Mouse (Mus musculus): Measurements from ENCODE around the gene Zfp385b.

The Zfp385b gene

DNA sequence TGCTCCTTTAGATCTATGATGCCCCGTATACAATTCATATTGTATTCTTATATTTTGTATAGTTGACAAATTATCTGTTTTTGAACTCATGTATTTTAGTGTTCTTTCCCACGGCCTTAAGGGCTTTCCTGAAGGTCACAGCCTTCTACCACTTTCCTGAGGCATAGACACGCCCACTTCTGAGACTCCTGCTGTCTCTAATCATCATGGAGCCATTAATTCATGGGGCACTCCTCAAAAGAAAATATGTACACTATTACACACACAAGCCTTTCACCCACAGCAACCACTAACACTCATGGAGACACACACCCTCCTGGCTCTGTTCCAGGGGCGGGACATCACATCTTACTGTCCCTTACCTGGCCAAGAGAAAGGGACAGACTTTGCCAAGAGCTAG lies 232.1 kb downstream of the Zfp385b start:
- DNase-seq (ENCODE audit: low spot score), result no peak

DNA sequence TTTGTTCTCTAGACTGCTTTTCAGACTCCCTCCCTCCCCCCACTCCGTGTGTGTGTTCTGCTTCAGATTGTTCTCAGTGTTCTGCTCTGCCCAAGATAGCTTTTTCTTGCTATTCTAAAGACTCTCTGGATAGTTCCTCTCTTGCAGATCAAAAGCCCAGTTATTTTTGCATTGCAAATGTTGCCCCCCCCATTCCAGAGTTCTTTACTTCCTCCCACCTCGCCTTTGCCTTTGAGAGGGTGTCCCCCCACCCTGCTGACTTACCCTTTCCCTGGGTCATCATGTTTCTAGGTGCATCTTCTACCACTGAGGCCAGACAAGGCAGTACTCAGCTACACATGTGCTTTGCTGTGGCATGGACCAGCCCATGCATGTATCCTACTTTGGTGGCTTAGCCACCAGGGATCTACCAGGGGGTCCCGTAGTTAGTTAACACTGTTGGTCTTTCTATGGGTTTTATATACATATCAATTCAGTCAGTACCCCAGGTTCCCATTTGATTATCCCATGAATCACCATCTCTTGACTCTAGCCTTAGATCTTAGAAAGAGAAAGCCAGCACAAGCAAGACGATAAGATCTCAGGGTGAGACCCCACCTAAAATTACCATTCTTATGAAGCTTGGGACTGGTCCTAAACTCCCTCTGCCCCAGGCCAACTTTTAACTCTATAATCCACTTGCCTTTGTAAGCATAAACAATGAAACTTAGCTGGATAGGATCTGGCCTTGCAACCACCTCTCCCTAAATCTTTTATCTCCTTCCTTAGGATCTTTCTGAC lies 232.7 kb downstream of the Zfp385b start:
- no peak for DNase-seq (ENCODE audit: low spot score)

DNA sequence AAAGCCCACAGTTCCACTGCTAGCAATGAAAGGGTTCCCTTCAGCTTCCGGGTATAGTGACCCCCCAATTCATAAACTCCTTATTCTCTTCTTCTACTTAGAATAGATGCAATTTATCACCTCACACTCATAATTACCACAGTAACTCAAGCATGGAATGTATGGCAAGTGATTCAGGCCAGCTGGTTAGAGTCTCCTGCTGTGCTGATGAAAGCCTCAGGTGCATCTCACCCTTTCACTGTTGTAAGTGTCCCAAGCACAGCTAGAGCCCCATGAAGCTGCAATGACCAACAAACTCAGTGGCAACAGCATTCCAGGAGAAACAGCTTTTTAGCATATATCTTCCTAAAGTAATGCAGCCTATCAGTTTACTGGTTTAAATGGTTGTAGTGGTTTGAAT lies 235.9 kb downstream of the Zfp385b start:
- DNase-seq (ENCODE audit: low spot score), result no peak

DNA sequence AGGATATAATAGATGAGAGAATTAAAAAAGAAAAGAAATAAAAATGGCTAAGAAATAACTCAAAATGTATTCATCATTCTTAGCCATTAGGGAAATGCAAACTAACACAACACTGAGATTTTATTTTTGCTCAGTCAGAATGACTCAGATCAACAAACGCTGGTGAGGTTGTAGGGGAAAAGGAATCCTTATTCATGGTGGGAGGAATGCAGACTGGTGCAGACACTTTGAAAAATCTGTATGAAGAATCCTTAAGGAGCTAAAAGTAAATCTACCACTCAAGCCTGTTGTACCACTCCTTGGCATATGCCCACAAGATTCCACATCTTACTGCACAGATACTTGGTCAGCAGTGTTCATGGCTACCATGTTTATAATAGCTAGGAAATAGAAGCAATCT lies 242.9 kb downstream of the Zfp385b start:
- DNase-seq (ENCODE audit: low spot score), result no peak

DNA sequence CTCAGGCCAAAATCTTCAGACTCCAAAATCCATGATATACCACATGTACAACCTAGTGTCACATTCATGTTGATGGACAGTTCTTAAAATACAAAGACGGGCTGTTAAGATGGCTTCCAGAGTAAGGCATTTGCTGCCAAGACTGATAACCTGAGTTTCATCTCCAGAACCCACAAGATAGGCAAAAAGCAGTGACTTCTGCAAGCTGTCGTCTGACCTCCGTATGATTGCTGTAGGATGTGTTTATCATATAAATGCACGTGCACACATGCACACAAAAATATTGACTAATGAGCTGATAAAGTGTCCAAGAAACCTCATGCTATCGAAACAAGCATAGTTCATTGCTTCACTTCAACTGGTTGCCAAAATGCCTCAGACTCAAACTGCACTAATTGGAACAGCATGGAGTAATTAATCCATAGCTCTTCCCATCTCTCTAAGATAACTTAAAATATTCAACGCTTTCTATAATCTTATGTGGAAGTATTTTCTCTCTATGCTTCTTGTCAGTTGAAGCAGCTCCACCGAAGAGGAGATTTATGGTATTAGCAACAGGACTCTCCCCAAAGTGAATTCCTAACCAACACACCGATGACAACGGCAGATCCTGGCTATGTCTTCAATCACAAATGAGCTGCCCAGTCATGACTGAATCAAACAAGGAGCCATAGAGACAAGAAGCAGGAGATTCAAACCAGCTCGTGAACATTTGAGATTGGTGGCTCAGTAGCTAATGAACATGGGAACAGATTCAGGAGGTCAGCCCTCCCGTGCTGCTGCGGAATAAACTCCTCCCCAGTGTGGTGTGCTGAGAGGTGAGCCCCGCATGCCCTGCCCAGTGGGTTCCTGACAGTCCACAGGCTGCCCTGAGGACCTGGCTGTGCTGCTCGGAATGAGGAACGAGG lies 251.7 kb downstream of the Zfp385b start:
- no peak for DNase-seq (ENCODE audit: low spot score)

DNA sequence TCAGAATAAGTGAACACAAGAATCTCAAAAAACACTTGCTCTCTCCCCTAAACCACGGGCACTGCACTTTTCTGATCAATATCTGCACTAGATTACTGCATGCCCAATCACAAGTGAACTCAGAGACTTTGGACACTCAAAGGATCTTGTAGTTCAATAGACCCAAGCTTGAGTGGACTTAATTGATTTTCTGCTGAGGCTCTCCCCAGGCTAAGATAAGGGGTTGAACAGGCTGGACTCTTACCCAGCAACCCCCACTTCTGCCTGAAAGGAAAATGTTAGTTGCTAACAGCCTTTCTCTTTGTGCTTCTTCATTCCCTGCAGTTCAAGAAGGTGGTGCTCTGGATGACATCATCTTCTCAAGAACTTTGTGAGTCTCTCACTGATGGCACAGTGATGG lies 255.7 kb downstream of the Zfp385b start:
- DNase-seq (ENCODE audit: low spot score), result no peak

DNA sequence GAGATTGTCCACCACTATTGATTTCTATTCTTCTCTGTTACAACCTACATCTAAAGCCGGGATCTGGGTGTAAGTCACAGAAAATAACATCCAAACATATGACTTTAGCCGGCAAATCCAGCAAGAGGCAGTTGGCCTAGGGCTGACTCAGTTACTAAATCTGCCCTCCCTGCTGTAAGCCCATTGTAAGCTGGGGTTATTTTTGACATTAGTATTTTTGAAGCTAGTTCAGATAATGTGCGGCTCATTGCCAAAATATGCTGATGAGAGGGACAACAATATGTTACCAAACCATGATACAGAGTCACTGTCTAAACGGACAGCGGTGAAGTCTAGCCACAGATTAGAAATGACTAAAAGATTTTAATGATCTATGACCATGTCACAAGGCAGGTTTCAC lies 257.5 kb downstream of the Zfp385b start:
- DNase-seq (ENCODE audit: low spot score), result no peak

DNA sequence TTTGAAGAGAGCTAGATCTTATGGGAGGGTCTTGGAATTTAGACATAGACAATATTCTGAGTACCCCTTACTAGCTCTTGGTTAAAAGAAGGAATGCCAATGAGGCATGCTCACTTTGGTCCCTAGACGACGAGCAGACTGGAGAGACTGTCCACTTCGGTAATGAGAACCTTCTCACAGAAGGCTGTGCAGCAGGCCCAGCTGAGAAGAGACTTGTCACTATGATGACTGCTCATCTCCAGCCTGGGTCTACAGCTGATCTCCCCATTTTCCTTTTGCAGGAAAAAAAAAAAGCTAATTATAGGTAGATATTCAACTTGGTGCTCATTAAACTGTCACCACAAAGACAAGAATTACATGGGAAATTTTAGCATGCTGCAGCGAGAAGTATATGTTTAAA lies 262.5 kb downstream of the Zfp385b start:
- DNase-seq (ENCODE audit: low spot score), result no peak

DNA sequence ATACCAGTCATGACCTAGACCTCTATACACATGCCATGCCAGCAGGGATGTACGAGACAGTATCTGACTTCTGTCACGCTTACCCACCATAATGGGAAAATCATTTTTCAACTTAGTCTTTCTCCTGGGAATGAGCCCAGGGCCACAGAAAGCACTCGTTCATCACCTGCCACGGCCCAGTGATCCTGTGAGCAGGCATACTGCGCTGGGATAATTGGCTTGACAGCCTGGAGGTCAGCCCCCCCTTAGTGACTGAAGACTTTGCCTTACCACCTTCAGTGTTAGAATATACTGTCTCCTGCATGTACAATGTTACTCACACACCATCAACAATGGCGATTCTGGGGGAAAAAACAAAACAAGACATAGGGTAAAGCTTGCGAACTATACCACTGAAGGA lies 263.5 kb downstream of the Zfp385b start:
- DNase-seq (ENCODE audit: low spot score), result no peak

DNA sequence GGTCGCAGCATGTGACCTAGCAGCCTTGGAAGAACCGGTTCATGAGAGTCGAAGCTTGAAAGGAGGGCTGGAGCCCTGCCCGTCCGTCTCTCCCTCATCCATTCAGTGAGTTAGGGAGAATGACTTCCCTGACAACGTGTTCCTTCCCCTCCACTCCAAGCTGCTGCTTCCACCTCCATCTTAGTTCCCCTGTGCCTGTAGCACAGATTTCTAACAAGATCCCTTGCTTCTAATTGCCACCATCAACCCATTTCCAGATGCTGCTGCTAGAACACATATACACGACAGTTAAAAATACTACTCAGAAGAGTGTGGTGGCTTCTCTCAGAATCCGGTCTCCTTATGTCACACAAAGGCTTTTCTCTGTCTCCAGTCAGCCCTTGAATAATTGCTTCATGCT lies 266.8 kb downstream of the Zfp385b start:
- DNase-seq (ENCODE audit: low spot score), result no peak

DNA sequence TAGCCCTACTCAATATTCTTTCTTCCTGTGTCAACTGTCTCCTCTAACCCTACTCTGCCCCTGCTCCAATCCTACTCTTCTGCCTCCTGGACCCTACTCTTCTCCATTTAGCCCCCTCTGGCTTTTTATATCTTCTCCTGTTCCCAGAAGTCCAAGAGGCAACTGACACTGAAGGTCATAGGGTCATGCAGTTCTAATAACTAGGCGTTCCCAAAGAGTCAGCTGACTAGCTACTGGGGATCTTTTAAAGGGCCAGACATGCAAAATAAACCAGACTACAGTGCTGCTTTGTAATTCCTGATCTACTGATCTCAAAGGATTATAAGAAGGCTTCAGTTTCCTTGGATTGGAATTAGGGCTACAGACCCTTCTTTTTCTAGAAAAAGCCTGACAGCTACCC lies 276.1 kb downstream of the Zfp385b start:
- no peak for DNase-seq (ENCODE audit: low spot score)

DNA sequence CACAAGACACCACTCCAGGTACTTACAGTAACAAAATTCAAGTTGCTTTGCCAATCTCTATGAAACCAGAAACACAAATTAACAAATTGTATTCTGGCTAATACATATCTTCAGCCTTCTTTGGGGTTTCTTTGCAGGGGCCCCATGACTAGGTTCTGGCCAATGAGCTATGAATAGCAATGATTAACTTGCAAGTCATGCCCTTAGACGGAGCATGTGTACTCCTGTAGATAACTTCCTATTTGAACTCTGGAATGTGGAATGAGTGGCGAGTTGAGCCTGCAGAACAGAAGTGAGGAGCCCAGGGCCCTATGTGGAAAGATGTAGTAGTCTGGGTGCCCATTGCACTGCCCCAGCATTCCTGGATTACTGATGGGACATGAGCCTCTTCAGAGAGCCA lies 276.8 kb downstream of the Zfp385b start:
- DNase-seq (ENCODE audit: low spot score), result no peak

DNA sequence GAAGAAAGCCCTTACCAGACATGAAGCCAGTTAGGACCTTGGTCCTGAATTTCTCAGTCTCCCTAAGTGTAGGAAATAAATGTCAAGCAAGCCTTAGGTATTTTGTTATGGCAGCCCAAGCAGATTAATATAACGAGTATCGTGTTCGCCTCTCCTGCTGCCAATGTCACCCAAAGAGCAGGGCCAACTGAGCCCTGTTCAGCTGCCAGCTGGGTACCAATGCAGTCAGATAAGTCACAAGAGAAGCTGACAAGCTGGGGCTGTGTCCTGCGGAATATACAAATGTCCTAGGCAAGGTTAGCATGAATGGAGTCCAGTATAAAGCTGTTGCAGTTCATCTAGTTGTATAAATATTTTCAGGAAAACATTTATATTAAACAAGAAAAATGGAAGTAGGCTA lies 277.8 kb downstream of the Zfp385b start:
- no peak for DNase-seq (ENCODE audit: low spot score)

DNA sequence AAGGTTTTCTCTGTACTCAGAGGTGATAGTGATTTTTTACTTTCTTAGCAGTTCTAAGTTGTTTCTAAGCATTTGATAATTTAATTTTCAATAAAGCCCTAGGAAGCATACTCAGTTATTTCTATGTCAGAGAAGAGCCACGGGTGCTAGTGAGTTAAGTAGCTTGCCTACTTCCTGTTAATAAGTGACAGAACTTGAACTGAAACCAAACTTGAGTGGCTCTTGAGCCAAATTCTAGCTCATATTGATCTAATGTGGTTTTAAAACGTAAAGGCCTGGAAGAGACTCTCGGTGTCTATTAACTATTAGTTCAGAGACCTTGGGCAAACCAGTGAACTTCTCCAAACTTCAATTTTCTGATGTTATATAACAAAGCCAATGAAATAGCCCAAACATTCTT lies 278.6 kb downstream of the Zfp385b start:
- DNase-seq (ENCODE audit: low spot score), result no peak

DNA sequence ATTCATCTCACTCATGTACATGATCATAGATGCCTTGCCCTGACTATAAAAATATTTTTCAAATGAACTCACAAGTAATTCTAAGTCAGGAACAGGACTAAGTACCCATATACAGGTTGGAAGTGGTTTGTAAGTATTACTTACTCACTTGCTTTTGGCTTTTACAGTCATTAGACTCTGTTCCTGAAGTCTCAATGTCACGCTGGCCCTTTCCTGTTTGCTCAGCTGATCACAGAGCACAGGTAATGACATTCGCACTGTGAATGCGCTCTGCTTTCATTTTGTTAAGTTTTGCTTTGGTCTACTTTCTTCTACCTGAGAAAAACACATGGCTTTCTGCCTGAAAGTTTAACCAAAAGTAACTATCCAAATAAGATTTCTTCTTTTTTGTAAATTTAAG lies 282.9 kb downstream of the Zfp385b start:
- no peak for DNase-seq (ENCODE audit: low spot score)

DNA sequence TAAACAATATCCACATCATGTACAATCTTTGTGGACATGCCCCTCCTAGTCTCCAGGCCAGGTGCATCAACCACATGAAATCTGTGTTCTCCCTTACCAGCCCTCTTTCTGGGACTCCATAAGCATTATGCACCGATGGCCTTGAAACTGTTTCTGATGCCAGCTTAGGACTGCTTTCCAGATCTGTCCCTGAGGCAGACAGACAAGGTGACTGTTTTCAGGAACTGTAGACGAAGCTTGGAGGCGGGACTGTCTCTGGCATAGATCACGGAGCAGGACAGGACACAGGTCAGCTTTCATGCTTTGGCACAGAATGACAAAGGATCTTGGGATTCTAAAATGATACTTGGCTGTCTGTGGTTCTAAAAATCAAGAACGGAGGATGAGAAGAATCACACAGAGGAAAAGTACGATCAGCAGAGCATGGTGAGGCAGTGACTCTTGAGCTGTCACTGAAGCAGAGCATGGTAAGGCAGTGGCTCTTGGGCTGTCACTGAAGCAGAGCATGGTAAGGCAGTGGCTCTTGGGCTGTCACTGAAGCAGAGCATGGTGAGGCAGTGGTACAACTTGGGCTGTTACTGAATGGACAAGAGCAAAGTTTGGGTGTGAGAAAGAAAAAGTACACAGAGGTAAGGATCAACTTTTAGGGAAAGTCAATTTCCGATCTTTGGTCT lies 291.2 kb downstream of the Zfp385b start:
- DNase-seq (ENCODE audit: low spot score), result no peak

DNA sequence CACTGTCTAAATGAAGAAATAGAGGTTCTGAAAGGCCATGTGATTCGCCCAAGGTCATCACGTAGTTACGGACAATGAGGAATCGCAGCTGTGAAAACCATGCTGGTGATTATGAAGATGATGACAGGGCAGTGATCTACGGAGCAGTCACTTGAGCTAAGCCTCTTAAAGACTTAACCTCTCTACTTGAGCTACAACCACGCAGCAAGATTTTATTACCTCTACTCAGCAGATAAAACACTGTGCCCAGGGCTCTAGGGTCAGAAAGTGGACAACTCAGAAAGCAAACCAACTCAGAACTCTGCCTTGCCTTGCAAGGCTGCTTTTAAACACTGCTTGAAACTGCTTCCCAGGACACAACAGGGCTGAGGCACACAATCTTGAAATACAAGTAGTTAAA lies 291.8 kb downstream of the Zfp385b start:
- no peak for DNase-seq (ENCODE audit: low spot score)

DNA sequence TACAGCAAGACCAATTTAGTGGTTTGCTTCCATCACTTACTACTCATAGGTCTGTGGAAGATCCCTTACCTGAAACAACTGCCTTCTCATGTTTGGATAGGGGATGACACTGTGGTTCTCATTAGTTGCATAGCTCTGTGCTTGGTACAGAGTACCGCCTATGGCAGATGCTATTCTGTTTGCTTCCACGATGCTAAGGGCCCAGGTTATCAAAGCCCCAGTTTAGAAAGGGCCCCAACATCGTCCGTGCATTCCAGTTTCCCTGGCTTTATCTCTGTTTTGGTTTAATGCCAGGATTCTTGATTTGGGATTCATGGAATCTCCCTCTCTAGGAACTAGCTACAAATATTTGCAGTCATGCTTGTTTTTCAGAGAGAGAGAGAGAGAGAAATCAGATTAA lies 292.6 kb downstream of the Zfp385b start:
- no peak for DNase-seq (ENCODE audit: low spot score)

DNA sequence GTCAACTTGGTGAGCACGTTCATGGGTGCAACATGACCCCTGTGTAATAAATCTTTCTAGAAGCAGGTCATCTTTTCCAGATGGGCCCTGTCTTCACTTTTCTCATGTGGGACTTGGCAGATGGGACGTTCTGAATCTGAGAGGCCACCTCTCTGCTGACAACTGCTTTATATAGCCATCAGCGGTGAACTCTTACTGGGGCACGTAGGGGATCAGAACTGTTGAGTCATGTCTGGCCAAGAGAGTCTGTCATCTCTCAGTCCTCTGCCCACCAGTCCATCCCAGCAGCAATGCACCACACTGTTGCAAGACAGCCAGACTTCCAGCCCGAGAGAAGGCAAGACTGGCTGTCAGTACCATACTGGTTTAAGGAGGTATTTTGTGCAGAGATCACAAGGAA lies 293.1 kb downstream of the Zfp385b start:
- DNase-seq (ENCODE audit: low spot score), result no peak

DNA sequence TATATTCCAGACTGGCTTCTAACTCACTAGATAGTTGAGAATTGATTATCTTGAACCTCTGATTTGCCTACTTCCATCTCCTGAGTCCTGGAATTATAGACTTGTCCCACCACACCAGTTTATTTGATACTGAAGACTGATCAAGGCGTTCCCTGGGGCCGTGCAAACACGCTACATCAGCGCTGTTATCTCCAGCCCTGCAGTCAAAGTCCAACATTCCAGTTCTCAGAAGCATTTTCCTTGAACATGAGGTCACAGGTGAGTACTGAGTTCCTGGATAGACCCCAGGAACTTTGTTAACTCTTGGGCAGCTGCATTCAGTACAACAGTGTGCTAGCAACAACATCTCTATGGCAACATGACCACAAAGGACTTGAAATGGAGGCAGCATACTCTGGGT lies 297.2 kb downstream of the Zfp385b start:
- no peak for DNase-seq (ENCODE audit: low spot score)

DNA sequence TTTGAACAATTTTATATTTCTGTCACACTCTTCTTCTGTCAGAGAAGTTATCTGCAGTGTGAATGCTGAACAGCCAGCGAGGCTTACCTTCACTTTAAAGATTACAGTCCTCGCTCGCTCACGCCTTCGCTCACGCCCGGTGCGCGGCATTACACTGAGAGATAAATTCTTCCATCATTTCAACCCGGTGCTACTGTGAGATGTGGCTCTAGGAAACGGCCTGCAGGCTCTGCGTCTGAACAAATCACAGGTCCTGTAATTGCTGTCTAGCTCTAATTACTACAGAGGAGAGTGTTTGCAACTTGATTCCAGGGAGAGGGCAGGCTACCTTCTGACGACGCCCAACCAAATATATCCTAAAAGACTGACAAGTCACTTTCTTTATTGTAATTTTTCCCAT lies 300.1 kb downstream of the Zfp385b start:
- DNase-seq (ENCODE audit: low spot score), result no peak

DNA sequence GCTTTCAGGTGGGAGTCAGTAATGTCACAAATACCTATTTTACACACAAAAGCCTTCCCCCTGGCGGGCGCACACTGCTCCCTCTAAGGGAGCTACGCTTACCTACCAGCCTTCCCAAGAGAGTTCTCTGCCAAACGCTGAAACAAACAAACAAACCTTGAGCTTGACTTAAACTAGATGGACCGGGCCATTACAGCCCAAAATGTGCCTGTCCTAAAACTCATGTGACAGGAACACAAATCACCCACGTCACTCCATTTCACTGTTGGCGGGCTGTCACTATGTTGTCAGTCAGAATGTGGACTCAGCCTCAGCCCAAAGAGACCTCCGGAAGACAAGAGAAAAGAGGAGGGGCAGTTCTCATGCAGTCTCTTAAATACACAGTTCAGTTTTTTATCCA lies 300.7 kb downstream of the Zfp385b start:
- DNase-seq (ENCODE audit: low spot score), result no peak

DNA sequence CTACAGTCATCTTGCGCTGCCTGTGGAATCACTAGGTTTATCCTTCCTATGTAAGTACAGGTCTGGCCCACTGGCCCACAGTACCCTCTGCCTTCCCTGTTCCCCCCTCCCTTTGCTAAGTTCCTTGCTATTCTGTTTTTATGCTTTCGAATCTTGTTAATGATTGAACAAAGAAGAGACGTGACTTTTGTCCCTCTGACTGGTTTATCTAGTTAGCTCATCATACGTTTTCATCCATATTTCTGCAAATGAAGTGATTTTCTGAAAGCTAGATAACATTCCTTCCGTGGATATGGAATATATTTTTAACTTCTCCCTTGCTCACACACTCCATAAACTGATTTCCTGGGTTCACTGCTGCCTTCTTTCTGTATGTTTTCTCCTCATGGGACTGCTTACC lies 302.8 kb downstream of the Zfp385b start:
- no peak for DNase-seq (ENCODE audit: low spot score)
